Mouse (Mus musculus) fat pad, adult 2 months (tissue): ENCODE measurements around the gene 1700001C19Rik.

Experiments used
- DNase-seq: peaks from one replicate; pipeline ENCODE4 v3.0.0-alpha.2; 2011; ENCODE audit warnings: low read depth, low spot score; ENCODE audit errors: extremely low read depth

1700001C19Rik gene

GRCm38 (mm10) chr17:47436907-47437547 lies at the start of gene 1700001C19Rik:
TSS of gene 1700001C19Rik (minus strand) at chr17:47437376.
- no peak for DNase-seq

DNA sequence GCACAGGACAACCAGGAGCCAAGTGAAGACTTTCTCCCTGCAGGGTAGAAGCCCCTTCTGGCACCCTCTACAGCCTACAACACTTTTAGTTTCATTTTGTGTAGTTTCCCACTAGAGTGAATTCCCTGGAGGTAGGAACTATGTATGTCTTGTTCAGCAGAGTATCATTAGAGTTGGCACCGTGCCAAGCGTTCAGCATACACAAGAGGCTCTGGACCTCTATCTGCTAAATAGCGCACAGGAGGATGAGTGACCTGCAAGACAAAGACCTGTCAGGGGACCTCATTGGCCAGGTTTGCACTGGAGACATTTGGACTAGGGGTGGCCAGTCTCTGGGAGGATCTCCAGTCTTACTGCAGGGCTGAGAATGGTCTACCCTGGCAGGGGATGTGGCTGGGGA lies 48.6 kb upstream of the 1700001C19Rik start:
- no peak for DNase-seq

DNA sequence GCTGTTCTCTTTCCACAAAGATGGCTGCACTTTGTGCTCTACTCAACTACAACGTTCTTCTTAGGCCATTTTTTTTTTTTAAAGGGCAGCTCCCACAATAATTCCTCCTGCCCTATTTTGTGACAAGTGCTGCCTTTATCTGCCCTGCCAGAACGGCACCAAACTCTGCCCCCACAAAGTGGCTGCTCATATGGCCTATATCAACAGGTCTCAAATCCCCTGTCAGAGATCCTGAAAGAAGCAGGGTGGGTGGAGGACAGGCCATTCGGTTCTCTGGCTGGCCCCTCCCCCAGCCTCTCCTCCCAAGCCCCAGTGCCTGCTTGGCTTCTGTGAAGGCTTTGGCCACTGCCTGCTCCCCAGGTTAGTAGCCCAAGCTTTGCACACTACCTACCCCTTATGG lies 47.8 kb upstream of the 1700001C19Rik start:
- no peak for DNase-seq

DNA sequence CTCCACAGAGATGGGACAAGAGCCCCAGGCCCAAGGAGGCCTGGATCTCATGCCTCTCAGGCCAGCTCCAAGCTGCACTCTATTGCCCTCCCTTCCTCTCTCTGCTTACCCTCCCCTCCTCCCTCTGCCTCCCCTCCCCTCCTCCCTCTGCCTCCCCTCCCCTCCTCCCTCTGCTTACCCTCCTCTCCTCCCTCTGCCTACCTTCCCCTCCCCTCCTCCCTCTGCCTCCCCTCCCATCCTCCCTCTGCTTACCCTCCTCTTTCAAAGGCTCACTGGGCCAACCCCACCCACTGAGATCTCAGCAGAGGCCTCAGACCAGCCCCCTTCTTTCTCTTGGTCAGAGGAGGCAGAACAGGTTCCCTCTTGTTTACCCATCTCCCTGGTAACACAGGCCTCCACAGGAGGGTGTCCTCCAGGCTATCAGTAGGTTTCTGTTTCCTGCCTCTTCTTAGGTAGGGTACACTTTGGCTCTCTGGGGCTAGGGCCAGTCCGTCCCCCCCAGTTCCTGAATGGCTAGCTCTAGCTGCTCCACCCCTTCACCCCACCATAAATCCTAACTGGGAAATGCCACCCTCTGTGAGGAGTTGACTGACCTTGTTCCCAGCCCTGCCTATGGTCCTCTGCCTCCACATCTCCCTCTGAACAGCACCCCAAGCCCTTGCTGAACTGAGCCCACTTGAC lies 47.2 kb upstream of the 1700001C19Rik start:
- DNase-seq: no peak

DNA sequence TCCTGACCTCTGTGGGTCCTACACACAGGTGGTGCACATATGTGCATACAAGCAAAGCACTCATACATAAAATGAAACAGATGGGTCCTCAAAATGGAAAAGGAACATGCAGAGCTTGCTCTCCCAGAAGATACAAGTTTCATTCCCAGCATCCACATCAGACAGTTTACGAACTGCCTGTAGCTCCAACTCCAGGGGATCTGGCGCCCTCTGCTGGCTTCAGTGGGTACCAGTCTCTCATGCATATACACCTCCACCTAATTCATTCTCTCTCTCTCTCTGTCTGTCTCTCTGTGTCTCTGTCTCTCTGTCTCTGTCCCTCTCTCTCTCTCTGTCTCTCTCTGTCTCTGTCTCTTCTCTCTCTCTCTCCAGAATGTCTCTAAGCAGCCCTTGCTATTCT lies 45.2 kb upstream of the 1700001C19Rik start:
- DNase-seq: no peak

DNA sequence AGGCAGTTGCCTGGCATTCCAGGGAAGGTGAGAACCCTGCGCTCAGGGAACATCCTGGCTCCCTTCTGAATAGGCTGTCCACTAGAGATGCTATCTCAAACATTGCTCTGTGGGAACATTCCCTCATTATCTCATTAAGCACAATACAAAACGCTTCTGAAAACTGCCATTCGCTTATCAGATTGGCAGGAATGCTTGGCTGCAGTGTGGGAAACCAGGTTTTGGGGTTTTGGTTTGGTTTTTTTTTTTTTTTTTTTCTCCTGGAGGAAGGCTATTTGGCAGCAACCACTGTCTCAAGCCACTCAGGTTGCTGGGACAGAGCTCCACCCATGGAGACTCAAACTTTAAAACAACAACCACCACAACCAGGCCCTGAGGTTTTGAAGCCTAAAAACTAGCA lies 42.7 kb upstream of the 1700001C19Rik start:
- no peak for DNase-seq

- no peak for DNase-seq
These were observed 38.5 kb upstream of the 1700001C19Rik start for GRCm38 (mm10) chr17:47475714-47476113.

GRCm38 (mm10) chr17:47475181-47475580 lies 38.0 kb upstream of the 1700001C19Rik start:
- no peak for DNase-seq

- no peak for DNase-seq
These were observed 37.1 kb upstream of the 1700001C19Rik start for GRCm38 (mm10) chr17:47474250-47474649.

DNA sequence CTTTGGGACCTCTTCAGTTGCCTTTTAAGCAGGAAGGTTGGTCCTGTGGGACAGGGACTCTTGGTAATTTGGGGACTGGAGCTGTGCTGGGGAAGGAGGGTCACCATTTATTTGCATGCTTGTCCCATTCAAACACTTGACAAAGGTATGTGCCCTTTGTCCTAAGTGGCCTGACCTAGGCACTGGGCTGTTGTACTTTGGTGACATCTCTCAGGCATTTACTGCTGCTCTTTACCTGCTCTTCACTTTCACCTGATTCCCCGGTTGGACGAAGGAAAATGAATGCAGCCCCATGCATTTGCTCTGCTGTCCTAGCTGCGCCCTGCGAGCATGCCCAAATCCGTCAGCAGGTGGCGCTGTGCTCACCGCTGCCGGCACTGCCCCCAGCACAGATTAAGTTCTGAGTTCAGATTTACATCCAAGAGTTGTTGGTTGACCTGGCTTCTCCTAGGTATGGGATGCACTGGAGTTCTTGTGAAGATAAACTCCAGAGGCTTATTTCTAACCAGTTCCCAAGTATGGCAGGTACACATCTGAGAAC lies 36.3 kb upstream of the 1700001C19Rik start:
- no peak for DNase-seq

DNA sequence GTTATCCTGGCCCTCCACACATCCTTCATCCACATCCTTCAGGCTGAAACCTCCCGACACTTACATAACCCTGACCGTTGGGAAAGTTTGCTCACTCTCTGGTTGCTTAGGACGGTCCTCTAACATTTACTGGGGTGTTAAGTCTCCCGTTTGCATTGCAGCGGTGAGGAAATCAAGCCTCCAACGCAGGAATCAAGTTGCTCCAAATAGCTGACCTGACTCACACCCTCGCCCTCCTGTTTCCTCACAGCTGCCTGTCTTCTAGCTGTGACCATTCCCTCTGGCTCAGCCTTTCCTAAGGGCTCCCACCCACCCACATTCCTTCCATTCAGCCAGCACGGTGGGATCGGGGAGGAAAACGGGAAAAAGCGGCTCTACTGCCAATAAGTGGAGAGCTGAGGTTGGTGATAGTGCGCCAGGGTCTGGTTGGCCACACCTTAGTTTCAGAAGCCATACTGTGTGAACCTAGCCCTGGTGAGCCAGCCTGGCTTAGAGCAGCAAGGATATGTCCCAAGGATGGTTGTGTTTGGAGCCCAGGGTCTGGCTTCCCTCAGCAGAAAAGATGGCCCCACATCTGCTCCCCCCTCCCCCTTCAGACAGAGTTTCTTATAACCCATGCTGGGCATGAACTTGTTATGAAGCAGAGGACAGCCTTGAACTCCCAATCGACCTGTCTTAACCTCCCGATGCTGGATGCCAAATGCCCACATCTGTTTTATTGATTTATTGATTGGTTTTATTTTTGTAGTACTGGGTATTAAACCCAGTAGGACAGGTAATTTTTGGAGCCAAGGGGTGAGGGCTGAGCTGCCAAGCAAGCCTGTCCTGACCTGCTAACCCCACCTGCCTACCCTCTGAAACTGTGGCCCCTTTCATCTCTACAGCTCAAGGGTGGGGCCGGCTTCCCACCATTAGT lies 35.5 kb upstream of the 1700001C19Rik start:
- DNase-seq: peak; percentile 88

- no peak for DNase-seq
These were observed 33.5 kb upstream of the 1700001C19Rik start for GRCm38 (mm10) chr17:47470686-47471085.

DNA sequence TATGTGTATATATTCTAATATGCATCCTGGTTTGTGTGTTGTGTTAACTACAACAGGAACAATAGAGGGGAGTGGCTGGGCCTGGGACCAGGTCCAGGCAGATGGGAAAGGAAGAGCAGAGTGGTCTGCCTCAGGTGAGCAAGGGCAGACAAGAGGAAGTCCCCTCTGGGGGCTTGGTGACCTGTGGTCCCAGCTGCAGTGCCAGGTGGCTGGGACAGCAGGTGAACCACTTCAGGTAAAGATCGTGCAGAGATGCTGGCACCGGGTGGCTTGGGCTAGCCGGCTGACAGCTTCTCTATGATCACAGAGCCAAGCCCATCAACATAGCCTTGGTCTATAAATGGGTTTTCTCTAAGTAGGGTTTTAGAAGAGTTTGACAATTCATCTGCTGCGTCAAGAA lies 32.9 kb upstream of the 1700001C19Rik start:
- no peak for DNase-seq

- no peak for DNase-seq
These were observed 32.5 kb upstream of the 1700001C19Rik start for GRCm38 (mm10) chr17:47469642-47470041.

GRCm38 (mm10) chr17:47468466-47468865 lies 31.3 kb upstream of the 1700001C19Rik start:
- no peak for DNase-seq

DNA sequence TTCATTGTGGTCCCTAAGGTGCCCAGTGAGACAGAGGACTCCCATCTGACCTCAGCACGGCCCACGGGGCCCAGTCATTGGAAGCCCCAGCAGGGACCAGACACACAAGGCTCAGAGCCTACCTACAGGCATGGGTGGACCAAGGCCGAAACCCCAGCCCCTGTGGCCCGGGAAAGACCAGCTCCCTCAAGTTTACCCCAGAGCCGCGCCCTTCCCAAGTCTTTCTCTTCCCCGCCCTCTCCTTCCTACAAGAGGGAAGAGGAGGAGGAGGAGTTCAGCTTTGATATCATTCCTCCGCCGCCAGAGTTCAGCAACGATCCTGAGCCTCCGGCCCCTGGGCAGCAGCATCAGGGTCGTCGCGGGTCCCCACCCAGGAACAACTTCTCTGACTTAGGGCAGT lies 30.9 kb upstream of the 1700001C19Rik start:
- no peak for DNase-seq

DNA sequence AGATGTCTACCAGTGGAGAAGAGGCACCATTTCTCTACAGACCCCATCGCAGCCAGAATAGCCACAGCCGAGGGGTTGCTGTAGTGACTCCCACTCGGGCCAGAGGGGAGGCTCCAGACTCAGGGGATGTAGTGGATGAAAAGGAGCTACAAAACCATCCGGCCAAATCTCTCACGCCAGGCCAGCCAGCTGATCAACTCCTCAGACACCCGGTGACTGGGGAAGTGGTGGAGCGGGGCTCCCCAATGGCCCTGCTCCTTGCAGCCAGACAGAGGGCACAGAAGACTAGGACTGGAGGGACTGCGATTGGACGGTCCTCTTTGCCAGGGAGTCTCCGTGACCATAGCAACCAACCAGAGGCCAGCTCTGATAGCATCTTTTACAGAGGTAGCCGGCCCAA lies 30.5 kb upstream of the 1700001C19Rik start:
- DNase-seq: no peak

DNA sequence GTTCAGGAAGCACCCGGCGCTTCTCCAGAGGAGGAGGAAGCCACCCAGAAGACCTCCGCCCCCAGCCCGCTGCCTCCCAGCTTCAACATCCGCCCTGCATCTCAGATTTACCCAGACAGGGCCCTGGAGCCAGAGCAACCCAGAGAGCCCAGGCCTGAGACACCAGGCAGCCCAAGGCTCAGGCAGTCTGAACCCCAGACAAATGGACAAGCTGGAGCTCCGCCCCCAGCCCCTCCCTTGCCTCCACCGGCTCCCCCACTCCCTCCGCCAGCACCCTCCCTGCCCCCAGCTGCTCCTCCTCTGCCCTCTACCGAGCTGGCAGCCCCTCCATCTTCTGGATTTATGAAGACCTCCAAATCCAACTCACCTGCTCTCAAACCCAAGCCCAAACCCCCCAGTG lies 29.1 kb upstream of the 1700001C19Rik start:
- DNase-seq: no peak

DNA sequence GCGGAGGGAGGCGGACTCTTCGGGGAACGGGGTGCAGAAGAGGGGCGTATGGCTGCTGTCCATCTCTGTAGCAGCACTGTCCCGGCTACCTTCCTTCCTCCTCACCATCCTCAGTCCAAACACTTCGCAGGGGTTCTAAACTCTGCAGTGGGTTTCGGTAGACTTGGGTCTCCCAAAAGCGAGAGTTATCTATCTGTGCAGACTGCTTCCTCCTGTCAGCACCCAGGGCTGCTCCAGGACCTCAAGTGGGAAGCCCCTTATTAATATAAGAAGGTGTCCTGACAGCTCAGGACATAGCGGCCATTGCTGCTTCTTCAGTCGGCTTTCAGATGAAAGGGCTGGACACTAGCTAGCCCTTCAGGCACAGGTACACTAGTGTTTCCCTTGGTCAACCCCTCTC lies 27.8 kb upstream of the 1700001C19Rik start:
- no peak for DNase-seq

DNA sequence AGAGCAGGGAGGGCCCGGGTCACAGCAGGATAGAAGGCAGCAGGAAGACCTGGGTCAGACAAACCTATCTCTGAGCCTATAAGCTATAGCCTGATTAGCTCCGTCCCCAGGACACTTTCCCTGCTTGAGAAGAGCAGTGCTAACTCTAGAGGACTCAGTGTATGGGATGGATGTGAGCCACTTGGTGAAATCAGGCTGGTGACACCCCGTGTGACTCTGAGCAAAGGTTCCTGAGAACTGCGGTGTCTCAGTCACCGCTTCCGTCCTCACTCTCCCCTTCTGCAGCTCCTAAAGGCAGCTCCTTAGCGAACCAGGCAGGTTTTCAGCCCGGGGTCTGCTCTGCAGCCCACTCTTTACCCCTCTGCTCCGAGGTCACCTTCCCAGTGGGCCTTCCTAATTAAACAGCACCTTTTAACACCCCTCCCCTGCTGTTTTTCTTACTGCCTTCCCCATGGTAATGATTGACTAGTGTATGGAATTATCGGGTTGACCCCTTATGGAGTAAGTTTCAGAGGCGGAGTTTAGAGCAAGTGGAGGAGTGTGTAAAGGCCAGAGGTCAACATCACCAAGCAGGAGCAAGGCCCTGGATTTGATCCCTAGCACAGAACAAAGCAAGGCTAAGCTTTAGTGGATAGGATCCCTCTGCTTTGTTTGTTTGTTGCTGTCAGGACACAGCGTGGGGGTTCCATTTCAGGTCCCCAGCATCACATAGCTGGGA lies 27.2 kb upstream of the 1700001C19Rik start:
- no peak for DNase-seq
